Mouse (Mus musculus) thymus, adult 2 months (tissue): ENCODE measurements around the gene Tap1. TPM values are rescaled to one million over a fixed set of nuclear protein-coding genes. Genes with fewer than 3 reads are reported as not detected.
A peak's percentile ranks its signal among the peaks of the same experiment; 100 is the strongest.

ENCODE experiments used
- DNase-seq: peaks from one replicate; pipeline ENCODE4 v3.0.0; 2021
- H3K27ac ChIP-seq: fragments of 200-500 bp; 2 replicates; pipeline ENCODE4 v1.5.1; 2012; ENCODE audit warnings: low read length, control low read depth; ENCODE audit not compliant: control insufficient read depth, insufficient read depth
- H3K27me3 ChIP-seq: fragments of 200-500 bp; 2 replicates; pipeline ENCODE4 v1.6.1; 2012; ENCODE audit warnings: mild to moderate bottlenecking, low read length, moderate library complexity, mixed read lengths; ENCODE audit not compliant: control insufficient read depth, insufficient read depth
- H3K36me3 ChIP-seq: fragments of 200-500 bp; 2 replicates; pipeline ENCODE4 v1.6.1; 2012; ENCODE audit warnings: mild to moderate bottlenecking, low read length, moderate library complexity; ENCODE audit not compliant: control insufficient read depth, insufficient read depth
- H3K4me1 ChIP-seq: fragments of 200-500 bp; replicated peaks from 2 replicates; pipeline ENCODE4 v1.6.1; 2012; ENCODE audit warnings: low read length; ENCODE audit not compliant: control insufficient read depth, insufficient read depth
- H3K4me3 ChIP-seq: fragments of 200-500 bp; 2 replicates; pipeline ENCODE4 v1.5.1; 2012; ENCODE audit warnings: mild to moderate bottlenecking, low read length, control low read depth, moderate library complexity; ENCODE audit not compliant: control insufficient read depth, insufficient read depth
- CTCF ChIP-seq: fragments of 200-500 bp; IDR thresholded peaks from 2 replicates; pipeline ENCODE4 v1.5.1; 2012; ENCODE audit warnings: mild to moderate bottlenecking, control low read depth, low read length, moderate library complexity, borderline replicate concordance; ENCODE audit not compliant: control insufficient read depth, poor library complexity, insufficient read depth; ENCODE audit errors: extremely low read depth
- POLR2A ChIP-seq: fragments of 200-500 bp; IDR thresholded peaks from 2 replicates; pipeline ENCODE4 v1.6.1; 2012; ENCODE audit warnings: mild to moderate bottlenecking, low read length, control low read depth, moderate library complexity; ENCODE audit not compliant: control insufficient read depth, poor library complexity, insufficient read depth; ENCODE audit errors: extremely low read depth
- WGBS: fragments of 180-500 bp; shearing (Covaris S2); methylation state at CpG from one replicate; pipeline ENCODE4 v1.1.7; 2018; 5-methylcytosine and 5-hydroxymethylcytosine counted together
- polyA plus RNA-seq: library from polyadenylated mRNA; depleted of rRNA; stranded (reverse); fragments of >200 nt; gene quantifications from 2 replicates; pipeline ENCODE4 v1.2.3, GENCODE M21; 2012; rRNA removed

Tap1 gene
- polyA plus RNA-seq, 1 experiment, result 197 TPM

GRCm38 (mm10) chr17:34237741-34238140, 50.4 kb downstream of the Tap1 start:
- Histone ChIP-seq H3K4me3 (no peak overlapping the region), H3K27me3 (no peaks in the 10 kb centered on the region), H3K36me3 (no peaks in the 10 kb centered on the region), H3K27ac (no peak overlapping the region), H3K4me1 (peaks cover 15% of the 10 kb centered on the region)
- WGBS, result 86% methylated on average over 3 of the region's 3 CpGs
- TF ChIP-seq POLR2A (no peak), CTCF (no peak)
- DNase-seq, result no peak

GRCm38 (mm10) chr17:34238706-34239105, 51.4 kb downstream of the Tap1 start, which contains the start of gene H2-Ob:
Gene H2-Ob, plus strand, starts transcription at chr17:34238903.
- no peaks in the 10 kb centered on the region for H3K27me3 ChIP-seq
- peak within 1 kb of the TSS; percentile 79 for H3K27ac ChIP-seq
- no peaks in the 10 kb centered on the region for H3K36me3 ChIP-seq
- peaks cover 15% of the 10 kb centered on the region for H3K4me1 ChIP-seq
- H3K4me3 ChIP-seq, result no peak within 1 kb of the TSS
- peak; percentile 68 for DNase-seq
- TF ChIP-seq POLR2A (no peak), CTCF (no peak)
- 19% methylated on average over 3 of the region's 3 CpGs for WGBS

- H3K27ac ChIP-seq, result peak overlapping the region; percentile 83
- 2% methylated on average over 10 of the region's 10 CpGs for WGBS
- H3K27me3 ChIP-seq, result no peaks in the 10 kb centered on the region
- TF ChIP-seq POLR2A (no peak), CTCF (no peak)
- H3K4me3 ChIP-seq, result peak overlapping the region; percentile 10; the same call in 1 of the 2 replicates
- no peak for DNase-seq
- no peaks in the 10 kb centered on the region for H3K36me3 ChIP-seq
- peaks cover 12% of the 10 kb centered on the region for H3K4me1 ChIP-seq
Measured at GRCm38 (mm10) chr17:34239601-34240041, 52.3 kb downstream of the Tap1 start.

GRCm38 (mm10) chr17:34240366-34240765, 53.0 kb downstream of the Tap1 start:
- 0 out of 2 replicates have a peak overlapping the region, but pooled peaks have one; percentile 83 for H3K27ac ChIP-seq
- TF ChIP-seq POLR2A (no peak), CTCF (no peak)
- 25% methylated on average over 3 of the region's 3 CpGs for WGBS
- H3K4me3 ChIP-seq, result no peak overlapping the region
- H3K27me3 ChIP-seq, result no peaks in the 10 kb centered on the region
- DNase-seq, result no peak
- peaks cover 12% of the 10 kb centered on the region for H3K4me1 ChIP-seq
- no peaks in the 10 kb centered on the region for H3K36me3 ChIP-seq

- H3K4me1 ChIP-seq, result peaks cover 12% of the 10 kb centered on the region
- 90% methylated on average over 6 of the region's 6 CpGs for WGBS
Measured at GRCm38 (mm10) chr17:34240916-34241315, 53.6 kb downstream of the Tap1 start.

GRCm38 (mm10) chr17:34244656-34245055, 57.3 kb downstream of the Tap1 start:
- Histone ChIP-seq H3K4me1 (peaks cover 5% of the 10 kb centered on the region), H3K4me3 (no peak overlapping the region), H3K36me3 (no peaks in the 10 kb centered on the region), H3K27ac (no peak overlapping the region), H3K27me3 (no peaks in the 10 kb centered on the region)
- TF ChIP-seq POLR2A, result no peak
- TF ChIP-seq CTCF, result no peak
- DNase-seq, result no peak
- WGBS, result 93% methylated on average over 4 of the region's 4 CpGs

More at GRCm38 (mm10) chr17:34240916-34241315, 53.6 kb downstream of the Tap1 start:
- Histone ChIP-seq H3K4me3 (no peak overlapping the region), H3K27ac (no peak overlapping the region), H3K36me3 (no peaks in the 10 kb centered on the region), H3K27me3 (no peaks in the 10 kb centered on the region)
- no peak for DNase-seq
- TF ChIP-seq POLR2A, result no peak
- TF ChIP-seq CTCF, result no peak

Other genes starting within 250 kb of the Tap1 start
- gene Pfdn6, start 247.2 kb upstream of the Tap1 start, polyA plus RNA-seq, result 29.8 and 35.1 TPM in 2 replicates
- 35.4 and 38.1 TPM in 2 replicates for gene Wdr46, start 246.9 kb upstream of the Tap1 start, polyA plus RNA-seq
- 25.6 and 25.8 TPM in 2 replicates for gene B3galt4, start 236.1 kb upstream of the Tap1 start, polyA plus RNA-seq
- 127 and 142 TPM in 2 replicates for gene Vps52, start 231.7 kb upstream of the Tap1 start, polyA plus RNA-seq
- 584 and 593 TPM in 2 replicates for gene Rps18, start 231.6 kb upstream of the Tap1 start, polyA plus RNA-seq
- gene H2-K1, start 187.2 kb upstream of the Tap1 start, polyA plus RNA-seq, result 3,482 and 5,138 TPM in 2 replicates
- 38.4 and 40.7 TPM in 2 replicates for gene Ring1, start 162.9 kb upstream of the Tap1 start, polyA plus RNA-seq
- gene H2-Ke6, start 159.5 kb upstream of the Tap1 start, polyA plus RNA-seq, result 127 and 141 TPM in 2 replicates
- gene Slc39a7, start 155.9 kb upstream of the Tap1 start, polyA plus RNA-seq, result 187 and 195 TPM in 2 replicates
- 143 and 164 TPM in 2 replicates for gene Rxrb, start 155.7 kb upstream of the Tap1 start, polyA plus RNA-seq
- 8.5 and 11.8 TPM in 2 replicates for gene Col11a2, start 148.1 kb upstream of the Tap1 start, polyA plus RNA-seq
- gene H2-Oa, start 95.2 kb upstream of the Tap1 start, polyA plus RNA-seq, result 122 and 154 TPM in 2 replicates
- gene H2-DMa, start 68.0 kb upstream of the Tap1 start, polyA plus RNA-seq, result 141 and 177 TPM in 2 replicates
- gene Brd2, start 64.9 kb upstream of the Tap1 start, polyA plus RNA-seq, result 236 and 257 TPM in 2 replicates
- 119 and 123 TPM in 2 replicates for gene H2-DMb2, start 44.2 kb upstream of the Tap1 start, polyA plus RNA-seq
- gene H2-DMb1, start 34.5 kb upstream of the Tap1 start, polyA plus RNA-seq, result 130 and 197 TPM in 2 replicates
- gene Psmb9, start 211 bp downstream of the Tap1 start, polyA plus RNA-seq, result 288 and 334 TPM in 2 replicates
- 656 and 705 TPM in 2 replicates for gene Psmb8, start 10.2 kb downstream of the Tap1 start, polyA plus RNA-seq
- gene Tap2, start 16.0 kb downstream of the Tap1 start, polyA plus RNA-seq, result 231 and 232 TPM in 2 replicates
- 30.1 and 37.5 TPM in 2 replicates for gene H2-Ob, start 51.4 kb downstream of the Tap1 start, polyA plus RNA-seq
- 2,799 and 4,004 TPM in 2 replicates for gene H2-Ab1, start 70.1 kb downstream of the Tap1 start, polyA plus RNA-seq
- 1,027 and 1,363 TPM in 2 replicates for gene H2-Aa, start 100.3 kb downstream of the Tap1 start, polyA plus RNA-seq
- 492 and 666 TPM in 2 replicates for gene H2-Eb1, start 118.3 kb downstream of the Tap1 start, polyA plus RNA-seq
- 7.6 and 10.0 TPM in 2 replicates for gene H2-Eb2, start 138.1 kb downstream of the Tap1 start, polyA plus RNA-seq
- gene Btnl2, start 167.3 kb downstream of the Tap1 start, polyA plus RNA-seq, result 1.3 and 1.4 TPM in 2 replicates
- gene Btnl1, start 189.6 kb downstream of the Tap1 start, polyA plus RNA-seq, result 0.54 and 0.83 TPM in 2 replicates
- gene BC051142, start 211.3 kb downstream of the Tap1 start, polyA plus RNA-seq, result 1.2 and 1.4 TPM in 2 replicates